Mouse (Mus musculus): ENCODE results near the gene Gatad2a. TPM values are rescaled to one million over a fixed set of nuclear protein-coding genes. Genes with fewer than 3 reads are reported as not detected.

Gatad2a gene
- polyA plus RNA-seq, 1 experiment: 79.8 TPM

GRCm38 (mm10) chr8:69957419-69957818 lies 38.8 kb downstream of the Gatad2a start:
- no peak for TF ChIP-seq GATA1 (IDR thresholded peaks at IDR 0.05; ENCODE audit: low read length)

- no peak for TF ChIP-seq GATA1 (IDR thresholded peaks at IDR 0.05; ENCODE audit: low read length)
Observed at GRCm38 (mm10) chr8:69956651-69957050, 39.5 kb downstream of the Gatad2a start.

- no peak for TF ChIP-seq GATA1 (IDR thresholded peaks at IDR 0.05; ENCODE audit: low read length)
Observed at GRCm38 (mm10) chr8:69954642-69955041, 41.5 kb downstream of the Gatad2a start.

GRCm38 (mm10) chr8:69954213-69954612 lies 42.0 kb downstream of the Gatad2a start:
- TF ChIP-seq GATA1 (IDR thresholded peaks at IDR 0.05; ENCODE audit: low read length): no peak

GRCm38 (mm10) chr8:69950300-69950699 lies 45.9 kb downstream of the Gatad2a start:
- no peak for TF ChIP-seq GATA1 (IDR thresholded peaks at IDR 0.05; ENCODE audit: low read length)

- TF ChIP-seq GATA1 (IDR thresholded peaks at IDR 0.05; ENCODE audit: low read length): no peak
Observed at GRCm38 (mm10) chr8:69940386-69940785, 55.8 kb downstream of the Gatad2a start.

GRCm38 (mm10) chr8:69939633-69940032 lies 56.6 kb downstream of the Gatad2a start:
- no peak for TF ChIP-seq GATA1 (IDR thresholded peaks at IDR 0.05; ENCODE audit: low read length)

- TF ChIP-seq GATA1 (IDR thresholded peaks at IDR 0.05; ENCODE audit: low read length): no peak
Observed at GRCm38 (mm10) chr8:69938245-69938982, 57.8 kb downstream of the Gatad2a start.

- TF ChIP-seq GATA1 (IDR thresholded peaks at IDR 0.05; ENCODE audit: low read length): no peak
Observed at GRCm38 (mm10) chr8:69937466-69937865, 58.7 kb downstream of the Gatad2a start.

GRCm38 (mm10) chr8:69936050-69936794 lies 60.0 kb downstream of the Gatad2a start:
- no peak for TF ChIP-seq GATA1 (IDR thresholded peaks at IDR 0.05; ENCODE audit: low read length)

GRCm38 (mm10) chr8:69935431-69935830 lies 60.8 kb downstream of the Gatad2a start:
- no peak for TF ChIP-seq GATA1 (IDR thresholded peaks at IDR 0.05; ENCODE audit: low read length)

GRCm38 (mm10) chr8:69934582-69934981 lies 61.6 kb downstream of the Gatad2a start:
- TF ChIP-seq GATA1 (IDR thresholded peaks at IDR 0.05; ENCODE audit: low read length): no peak

- TF ChIP-seq GATA1 (IDR thresholded peaks at IDR 0.05; ENCODE audit: low read length): no peak
Observed at GRCm38 (mm10) chr8:69933811-69934210, 62.4 kb downstream of the Gatad2a start.

- TF ChIP-seq GATA1 (IDR thresholded peaks at IDR 0.05; ENCODE audit: low read length): no peak
Observed at GRCm38 (mm10) chr8:69926901-69927300, 69.3 kb downstream of the Gatad2a start.

GRCm38 (mm10) chr8:69923986-69924385 lies 72.2 kb downstream of the Gatad2a start:
- no peak for TF ChIP-seq GATA1 (IDR thresholded peaks at IDR 0.05; ENCODE audit: low read length)

- TF ChIP-seq GATA1 (IDR thresholded peaks at IDR 0.05; ENCODE audit: low read length): no peak
Observed at GRCm38 (mm10) chr8:69921141-69921540, 75.0 kb downstream of the Gatad2a start.

Measured in G1E-ER4 (cell line).